Mouse (Mus musculus): ENCODE results near the gene Txnl4b.

DNA sequence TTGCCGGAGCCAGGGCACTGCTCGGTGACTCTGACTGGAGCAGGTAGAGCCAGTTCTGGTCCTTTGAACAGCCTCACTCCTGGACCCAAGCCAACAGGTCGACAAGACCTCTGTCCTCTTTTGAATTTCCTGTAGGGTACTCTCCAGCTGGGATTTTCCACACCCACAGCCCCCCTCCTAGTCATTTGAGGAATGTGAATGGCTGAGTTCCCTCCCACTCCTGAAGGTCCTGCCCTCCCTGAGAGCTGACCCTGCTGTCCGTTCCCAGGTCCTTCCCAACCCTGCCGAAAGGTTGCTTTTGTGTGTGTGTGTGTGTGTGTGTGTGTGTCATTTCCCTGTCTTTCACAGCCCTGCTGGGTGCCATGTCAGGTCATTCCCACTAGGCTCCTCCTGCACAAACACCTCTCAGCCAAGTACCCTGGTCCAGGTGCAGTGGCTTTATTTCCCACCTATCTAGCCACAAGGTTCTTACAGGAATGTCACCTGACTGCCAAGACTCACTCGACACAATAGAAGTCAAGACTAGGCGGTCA lies 21.3 kb downstream of the Txnl4b start:
- TF ChIP-seq CTCF (IDR thresholded peaks at IDR 0.05; ENCODE audit: borderline replicate concordance, insufficient read depth, low read length) (no peak), POLR2A (IDR thresholded peaks at IDR 0.05; ENCODE audit: low read depth, low read length) (no peak)
